In genomic region chr8:17781559-17782283, GRCm38 (mm10) we compare ENCODE assay signal across 23 mouse cellular contexts.
DNase-seq lines count a peak whose midpoint lies in the region; ATAC-seq and TF ChIP-seq lines count a peak whose summit lies in the region.
"Had no signal": no experiment of that assay in that cellular context is flagged by ENCODE, and none has a peak within 500 bp of the region (broad histone marks: within the 10 kb centered on the region; RNA-seq: fewer than 3 reads in every experiment).

No protein-coding gene starts in this region.

- DNase-seq in hindbrain, postnatal 0 days (ENCODE audit: low spot score) = no peak
- no peak for DNase-seq in neural tube, embryonic 10.5 days (ENCODE audit: extremely low spot score, low spot score)
- DNase-seq in cerebellum, adult 9-10 months = no peak
- no peak for DNase-seq in lung, postnatal 4 days
- DNase-seq: adrenal gland, adult 2 months; adrenal gland, postnatal 14 days; cerebellum, adult 11-12 months; cerebellum, adult 8-10 months; cerebellum, postnatal 14 days; gastrocnemius, postnatal 25 days; heart, adult 18-20 months; heart, postnatal 10 days; heart, postnatal 36 days had no signal

- TF ChIP-seq CTCF in hindbrain, postnatal 0 days (IDR thresholded peaks at IDR 0.05; ENCODE audit: low read depth) = no peak

- no peak overlapping the region; the same call in 1 of the 2 replicates for H3K27ac ChIP-seq in hindbrain, embryonic 12.5 days
- H3K27ac ChIP-seq in hindbrain, postnatal 0 days = no peak overlapping the region
- no peak overlapping the region for H3K27ac ChIP-seq in neural tube, embryonic 12.5 days
- no peak overlapping the region for H3K27ac ChIP-seq in hindbrain, embryonic 13.5 days
- H3K27ac ChIP-seq in hindbrain, embryonic 16.5 days (ENCODE audit: low read depth, low read length) = no peak overlapping the region
- H3K27ac ChIP-seq: forebrain, embryonic 10.5 days; heart, embryonic 15.5 days; hindbrain, embryonic 15.5 days had no signal

- H3K36me3 ChIP-seq in hindbrain, embryonic 12.5 days = no peaks in the 10 kb centered on the region
- H3K36me3 ChIP-seq in hindbrain, postnatal 0 days (ENCODE audit: insufficient read depth, low read length) = no peaks in the 10 kb centered on the region
- H3K36me3 ChIP-seq in neural tube, embryonic 12.5 days = no peaks in the 10 kb centered on the region
- no peaks in the 10 kb centered on the region for H3K36me3 ChIP-seq in hindbrain, embryonic 13.5 days
- H3K36me3 ChIP-seq in hindbrain, embryonic 16.5 days (ENCODE audit: control insufficient read depth, insufficient read depth, low read length) = no peaks in the 10 kb centered on the region
- H3K36me3 ChIP-seq: forebrain, embryonic 10.5 days; heart, embryonic 12.5 days; heart, embryonic 15.5 days; hindbrain, embryonic 15.5 days had no signal

- H3K4me1 ChIP-seq in hindbrain, embryonic 12.5 days = no peaks in the 10 kb centered on the region
- no peaks in the 10 kb centered on the region for H3K4me1 ChIP-seq in hindbrain, postnatal 0 days (ENCODE audit: insufficient read depth, low read length)
- H3K4me1 ChIP-seq in neural tube, embryonic 12.5 days = no peaks in the 10 kb centered on the region
- H3K4me1 ChIP-seq in hindbrain, embryonic 13.5 days (replicated peaks) = no peaks in the 10 kb centered on the region
- no peaks in the 10 kb centered on the region for H3K4me1 ChIP-seq in hindbrain, embryonic 16.5 days (ENCODE audit: control insufficient read depth, insufficient read depth, low read depth, low read length)
- H3K4me1 ChIP-seq: forebrain, embryonic 10.5 days; heart, embryonic 12.5 days; heart, embryonic 15.5 days; hindbrain, embryonic 15.5 days had no signal

- no peak overlapping the region for H3K9ac ChIP-seq in hindbrain, embryonic 12.5 days
- H3K9ac ChIP-seq in hindbrain, postnatal 0 days (replicated peaks; ENCODE audit: low read length) = no peak overlapping the region
- H3K9ac ChIP-seq in neural tube, embryonic 12.5 days = no peak overlapping the region
- H3K9ac ChIP-seq in hindbrain, embryonic 13.5 days = no peak overlapping the region
- no peak overlapping the region for H3K9ac ChIP-seq in hindbrain, embryonic 16.5 days (ENCODE audit: low read depth, low read length)
- H3K9ac ChIP-seq: heart, embryonic 12.5 days; heart, embryonic 15.5 days; hindbrain, embryonic 15.5 days had no signal

- H3K9me3 ChIP-seq in hindbrain, embryonic 12.5 days (replicated peaks) = no peaks in the 10 kb centered on the region; the same call in 1 of the 2 replicates
- no peaks in the 10 kb centered on the region for H3K9me3 ChIP-seq in hindbrain, postnatal 0 days (ENCODE audit: low read length)
- no peaks in the 10 kb centered on the region for H3K9me3 ChIP-seq in neural tube, embryonic 12.5 days
- no peaks in the 10 kb centered on the region for H3K9me3 ChIP-seq in hindbrain, embryonic 13.5 days
- H3K9me3 ChIP-seq in hindbrain, embryonic 16.5 days (ENCODE audit: control insufficient read depth, low read length) = no peaks in the 10 kb centered on the region
- H3K9me3 ChIP-seq: forebrain, embryonic 10.5 days; heart, embryonic 12.5 days; heart, embryonic 15.5 days; hindbrain, embryonic 15.5 days had no signal

- no peaks in the 10 kb centered on the region for H3K27me3 ChIP-seq in hindbrain, embryonic 12.5 days
- H3K27me3 ChIP-seq in hindbrain, postnatal 0 days (ENCODE audit: insufficient read depth, low read length) = no peaks in the 10 kb centered on the region
- no peaks in the 10 kb centered on the region for H3K27me3 ChIP-seq in neural tube, embryonic 12.5 days (replicated peaks)
- no peaks in the 10 kb centered on the region for H3K27me3 ChIP-seq in hindbrain, embryonic 13.5 days
- no peaks in the 10 kb centered on the region for H3K27me3 ChIP-seq in hindbrain, embryonic 16.5 days (replicated peaks; ENCODE audit: control insufficient read depth, insufficient read depth, low read length)
- H3K27me3 ChIP-seq: heart, embryonic 12.5 days; heart, embryonic 15.5 days; hindbrain, embryonic 15.5 days had no signal

- no peak overlapping the region for H3K4me3 ChIP-seq in hindbrain, embryonic 12.5 days
- no peak overlapping the region for H3K4me3 ChIP-seq in hindbrain, postnatal 0 days (ENCODE audit: low read length)
- no peak overlapping the region for H3K4me3 ChIP-seq in neural tube, embryonic 12.5 days
- H3K4me3 ChIP-seq in hindbrain, embryonic 13.5 days = no peak overlapping the region
- H3K4me3 ChIP-seq in hindbrain, embryonic 16.5 days (ENCODE audit: low read length) = no peak overlapping the region
- H3K4me3 ChIP-seq: forebrain, embryonic 10.5 days; heart, embryonic 12.5 days; heart, embryonic 15.5 days; hindbrain, embryonic 15.5 days had no signal

- WGBS in hindbrain, embryonic 12.5 days = 76% methylated on average over 2 of the region's 2 CpGs
- 73% methylated on average over 2 of the region's 2 CpGs for WGBS in hindbrain, postnatal 0 days
- WGBS in neural tube, embryonic 12.5 days = 74% methylated on average over 2 of the region's 2 CpGs
- WGBS in hindbrain, embryonic 13.5 days = 70% methylated on average over 2 of the region's 2 CpGs
- WGBS in hindbrain, embryonic 16.5 days = 75% methylated on average over 2 of the region's 2 CpGs

- peak; percentile 57 for ATAC-seq in hindbrain, embryonic 12.5 days (ENCODE audit: low FRiP score)
- ATAC-seq in hindbrain, postnatal 0 days = no peak
- ATAC-seq in neural tube, embryonic 12.5 days (ENCODE audit: low FRiP score, low read depth) = peak; percentile 73
- ATAC-seq in hindbrain, embryonic 13.5 days (ENCODE audit: low FRiP score) = 0 out of 2 replicates have a peak, but pooled peaks have one; percentile 32
- ATAC-seq in hindbrain, embryonic 16.5 days = 0 out of 2 replicates have a peak, but pooled peaks have one; percentile 52
- ATAC-seq: CD4-positive, CD25-positive, alpha-beta regulatory T cell, adult 4 months; inflammation-experienced regulatory T-cells, adult 6 months had no signal

- no peak overlapping the region for H3K4me2 ChIP-seq in hindbrain, embryonic 12.5 days (replicated peaks)
- no peak overlapping the region for H3K4me2 ChIP-seq in hindbrain, postnatal 0 days (ENCODE audit: low read depth, low read length)
- H3K4me2 ChIP-seq in neural tube, embryonic 12.5 days (replicated peaks) = no peak overlapping the region
- no peak overlapping the region for H3K4me2 ChIP-seq in hindbrain, embryonic 13.5 days
- H3K4me2 ChIP-seq in hindbrain, embryonic 16.5 days (ENCODE audit: low read length) = no peak overlapping the region
- H3K4me2 ChIP-seq: heart, embryonic 12.5 days; heart, embryonic 15.5 days; hindbrain, embryonic 15.5 days had no signal
